Mouse (Mus musculus) spleen, adult 2 months (tissue): Measurements from ENCODE around the gene Vps35. TPM values are rescaled to one million over a fixed set of nuclear protein-coding genes. Genes with fewer than 3 reads are reported as not detected.

Source experiments
- DNase-seq, 2 experiments: peaks; one replicate each; pipeline versions ENCODE4 v3.0.0 to v3.0.0-alpha.2; 2012 to 2021; ENCODE audit warnings: low spot score in 2 of 2, low read depth in 1 of 2
- H3K27ac ChIP-seq: fragments of 200-500 bp; 2 replicates; pipeline ENCODE4 v1.5.1; 2012; ENCODE audit warnings: low read length, inconsistent platforms; ENCODE audit not compliant: insufficient read depth
- H3K27me3 ChIP-seq: fragments of 200-500 bp; 2 replicates; pipeline ENCODE4 v1.6.1; 2012; ENCODE audit warnings: mild to moderate bottlenecking, moderate library complexity, low read length, inconsistent platforms; ENCODE audit not compliant: control insufficient read depth, insufficient read depth
- H3K36me3 ChIP-seq: fragments of 200-500 bp; 2 replicates; pipeline ENCODE4 v1.6.1; 2012; ENCODE audit warnings: mild to moderate bottlenecking, low read length, inconsistent platforms; ENCODE audit not compliant: control insufficient read depth, insufficient read depth
- H3K4me1 ChIP-seq: fragments of 200-500 bp; 2 replicates; pipeline ENCODE4 v1.6.1; 2011; ENCODE audit warnings: inconsistent platforms; ENCODE audit not compliant: control insufficient read depth, insufficient read depth, insufficient read length
- H3K4me3 ChIP-seq: fragments of 200-500 bp; 2 replicates; pipeline ENCODE4 v1.5.1; 2011; ENCODE audit warnings: mild to moderate bottlenecking, inconsistent platforms; ENCODE audit not compliant: insufficient read depth, insufficient read length; ENCODE audit errors: extremely low read depth
- CTCF ChIP-seq: fragments of 200-500 bp; IDR thresholded peaks from 2 replicates; pipeline ENCODE4 v1.5.1; 2011; ENCODE audit warnings: mild to moderate bottlenecking, inconsistent platforms; ENCODE audit not compliant: insufficient read depth, insufficient read length, insufficient replicate concordance; ENCODE audit errors: extremely low read depth
- POLR2A ChIP-seq: fragments of 200-500 bp; IDR thresholded peaks from 2 replicates; pipeline ENCODE4 v1.6.1; 2011; ENCODE audit warnings: low read depth, low read length, inconsistent platforms
- WGBS: fragments of 180-500 bp; shearing (Covaris S2); methylation state at CpG from one replicate; pipeline ENCODE4 v1.1.7; 2018; 5-methylcytosine and 5-hydroxymethylcytosine counted together
- polyA plus RNA-seq: library from polyadenylated mRNA; depleted of rRNA; stranded (reverse); fragments of >200 nt; gene quantifications from 2 replicates; pipeline ENCODE4 v1.2.3, GENCODE M21; 2012; rRNA removed

Gene Vps35
- 4.9 and 5.9 TPM in 2 replicates for polyA plus RNA-seq

DNA sequence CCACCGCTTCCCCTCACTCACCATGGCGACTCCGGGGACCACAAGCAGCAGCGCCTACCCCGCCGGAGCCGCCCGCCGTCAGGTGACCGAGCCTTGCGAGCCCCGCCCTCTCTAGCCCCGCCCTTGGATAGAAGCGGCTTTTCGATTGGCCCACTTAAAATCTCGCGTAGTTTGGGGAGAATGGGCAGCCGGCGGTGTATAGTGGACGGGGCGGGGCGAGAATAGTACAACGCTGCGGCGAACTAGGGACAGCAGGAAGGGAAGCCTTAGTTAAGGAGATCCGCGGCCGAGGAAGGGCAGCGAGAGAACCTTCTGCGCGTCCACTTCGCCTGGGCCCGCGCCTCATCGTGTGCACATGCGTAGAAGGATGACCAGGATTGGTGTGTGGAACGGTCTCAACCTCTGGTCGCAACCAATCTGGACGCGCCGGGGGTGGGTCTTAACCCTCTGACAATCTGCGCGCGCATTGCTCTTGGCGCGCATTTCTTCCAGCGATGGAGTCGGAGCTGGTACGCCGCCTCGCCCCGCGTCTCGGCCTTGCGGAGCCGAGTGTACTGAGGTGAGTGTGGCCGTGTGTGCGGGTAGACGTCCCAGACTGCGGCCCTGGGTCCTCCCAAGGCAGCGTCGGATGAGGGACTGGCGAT lies at the start of gene Vps35, which contains the start of gene Orc6:
Gene Vps35 (minus strand): TSS at position 369 of the 644 bp plus-strand sequence.
Gene Orc6 (plus strand): TSS at position 199 of the 644 bp plus-strand sequence.
- Histone ChIP-seq H3K36me3 (peaks cover 7% of the 10 kb centered on the region), H3K4me1 (peaks cover 3% of the 10 kb centered on the region; the same call in 1 of the 2 replicates), H3K27ac (peak within 1 kb of the TSS; percentile 95), H3K4me3 (peak within 1 kb of the TSS; percentile 91), H3K27me3 (no peaks in the 10 kb centered on the region)
- 1% methylated on average over 62 of the region's 63 CpGs for WGBS
- TF ChIP-seq CTCF: no peak
- TF ChIP-seq POLR2A: peak; percentile 48
- DNase-seq: peak; percentile 94

DNA sequence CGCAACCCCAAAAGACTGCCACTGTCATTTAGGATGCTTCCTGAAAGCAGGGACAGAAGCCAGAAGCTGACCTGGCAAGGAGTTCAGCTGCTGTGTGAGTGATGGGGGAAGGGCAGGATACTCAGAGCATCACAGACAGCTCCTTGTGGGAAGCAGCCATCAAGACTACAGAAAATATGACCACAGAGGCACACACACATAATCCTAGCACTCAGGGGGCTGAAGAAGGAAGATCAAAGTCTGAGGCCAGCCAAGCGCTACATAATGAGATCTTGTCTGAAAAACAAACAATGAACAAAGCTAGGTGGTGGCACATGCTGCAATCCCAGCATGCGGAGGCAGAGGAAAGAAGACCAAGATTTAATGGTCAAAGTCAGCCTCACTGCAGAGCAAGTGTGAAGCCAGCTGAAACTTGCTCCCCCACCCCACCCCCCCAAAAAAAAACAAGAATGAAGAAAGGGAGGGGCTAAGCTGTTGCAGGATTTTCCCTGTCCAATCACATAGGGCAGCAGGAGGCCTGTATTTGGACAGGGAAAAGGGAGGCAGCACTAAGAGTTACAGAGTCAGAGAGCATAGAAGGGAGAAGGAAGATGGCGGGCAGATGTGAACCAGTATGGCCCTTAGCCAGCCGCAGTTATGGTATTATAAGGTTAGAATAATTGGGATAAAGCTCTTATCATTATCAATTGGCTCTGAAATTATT lies 40.4 kb upstream of the Vps35 start:
- 96% methylated on average over 5 of the region's 5 CpGs for WGBS
- Histone ChIP-seq H3K4me3 (no peak overlapping the region), H3K4me1 (no peaks in the 10 kb centered on the region), H3K36me3 (no peaks in the 10 kb centered on the region), H3K27ac (no peak overlapping the region), H3K27me3 (no peaks in the 10 kb centered on the region)
- DNase-seq: no peak
- TF ChIP-seq CTCF: no peak
- no peak for TF ChIP-seq POLR2A

DNA sequence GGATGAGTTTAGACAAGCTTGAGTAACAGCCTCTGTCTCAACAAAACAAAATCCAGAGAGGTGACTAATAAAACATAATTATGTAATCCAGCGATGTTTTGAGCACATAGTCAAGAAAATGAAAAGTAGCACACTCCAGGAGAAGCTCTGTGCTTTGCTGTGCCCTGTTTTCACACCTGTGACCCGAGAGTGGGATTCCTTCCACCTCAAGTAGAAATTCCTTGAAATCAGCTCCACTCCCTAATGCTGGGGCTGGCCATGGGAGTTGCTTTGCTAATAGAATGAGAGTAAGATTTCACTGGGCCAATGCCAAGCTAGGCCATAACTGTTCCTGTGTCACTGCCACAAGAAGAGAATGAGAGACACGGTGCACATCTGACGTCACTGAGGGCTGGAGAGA lies 38.1 kb upstream of the Vps35 start:
- WGBS: 87% methylated on average over 4 of the region's 4 CpGs
- Histone ChIP-seq H3K4me1 (no peaks in the 10 kb centered on the region), H3K36me3 (no peaks in the 10 kb centered on the region), H3K27me3 (no peaks in the 10 kb centered on the region), H3K4me3 (no peak overlapping the region), H3K27ac (no peak overlapping the region)
- TF ChIP-seq CTCF (no peak), POLR2A (no peak)
- no peak for DNase-seq

DNA sequence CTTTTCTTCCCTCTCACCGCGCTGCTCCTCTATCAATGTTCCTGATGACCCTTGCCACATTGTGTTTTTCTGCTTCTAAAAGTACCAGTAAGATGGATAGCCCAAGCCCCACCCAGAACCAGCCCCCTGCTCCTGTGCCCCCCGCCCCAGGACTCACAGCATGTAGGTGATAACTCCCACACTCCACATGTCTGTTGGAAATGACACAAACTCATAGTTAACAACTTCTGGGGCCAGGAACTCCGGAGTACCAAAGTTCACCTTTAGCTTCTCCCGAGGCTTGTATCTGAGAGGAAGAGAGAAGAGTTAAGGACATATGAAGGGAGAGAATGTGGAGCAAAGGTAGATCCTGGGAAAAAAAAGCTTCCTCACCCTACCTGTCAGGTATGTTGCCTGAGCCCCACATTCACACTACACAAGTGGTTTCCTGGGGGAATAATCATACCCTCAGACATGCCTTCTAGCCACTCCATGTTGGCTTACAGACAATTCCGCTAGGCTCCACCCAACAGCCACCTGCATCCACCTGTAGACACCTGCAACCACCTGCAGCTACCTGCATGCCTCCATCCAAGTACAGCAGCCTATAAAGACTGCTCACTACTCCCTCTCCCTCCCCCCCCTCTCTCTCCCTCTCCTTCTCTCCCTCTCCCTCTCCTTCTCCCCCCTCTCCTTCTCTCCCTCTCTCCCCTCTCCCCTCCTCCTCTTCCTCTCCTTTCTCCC lies 36.8 kb upstream of the Vps35 start:
- DNase-seq: no peak
- TF ChIP-seq CTCF (no peak), POLR2A (no peak)
- H3K27ac ChIP-seq: no peak overlapping the region
- no peak overlapping the region for H3K4me3 ChIP-seq
- H3K4me1 ChIP-seq: no peaks in the 10 kb centered on the region
- no peaks in the 10 kb centered on the region for H3K27me3 ChIP-seq
- WGBS: 91% methylated on average over 6 of the region's 6 CpGs
- no peaks in the 10 kb centered on the region for H3K36me3 ChIP-seq

DNA sequence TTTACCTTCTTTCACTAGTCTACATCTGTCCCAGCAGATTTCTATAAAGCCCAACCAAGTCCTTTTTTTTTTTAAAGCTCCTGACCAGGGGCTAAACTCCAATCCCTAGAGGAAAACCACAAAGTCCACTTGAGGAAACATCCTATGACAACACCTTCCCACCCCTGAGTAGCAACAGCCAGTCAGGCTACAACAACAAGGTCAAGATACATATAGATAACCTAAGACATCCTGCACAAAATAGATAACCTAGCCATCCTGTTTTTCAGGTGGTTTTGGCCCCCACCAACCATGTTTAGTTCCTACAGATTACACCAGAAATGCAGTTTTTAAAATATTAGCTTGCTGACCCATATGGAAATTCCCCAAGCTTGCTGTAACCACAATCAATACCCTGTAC lies 35.5 kb upstream of the Vps35 start:
- Histone ChIP-seq H3K27me3 (no peaks in the 10 kb centered on the region), H3K4me1 (no peaks in the 10 kb centered on the region), H3K27ac (no peak overlapping the region), H3K4me3 (no peak overlapping the region), H3K36me3 (no peaks in the 10 kb centered on the region)
- DNase-seq: no peak
- TF ChIP-seq CTCF (no peak), POLR2A (no peak)

DNA sequence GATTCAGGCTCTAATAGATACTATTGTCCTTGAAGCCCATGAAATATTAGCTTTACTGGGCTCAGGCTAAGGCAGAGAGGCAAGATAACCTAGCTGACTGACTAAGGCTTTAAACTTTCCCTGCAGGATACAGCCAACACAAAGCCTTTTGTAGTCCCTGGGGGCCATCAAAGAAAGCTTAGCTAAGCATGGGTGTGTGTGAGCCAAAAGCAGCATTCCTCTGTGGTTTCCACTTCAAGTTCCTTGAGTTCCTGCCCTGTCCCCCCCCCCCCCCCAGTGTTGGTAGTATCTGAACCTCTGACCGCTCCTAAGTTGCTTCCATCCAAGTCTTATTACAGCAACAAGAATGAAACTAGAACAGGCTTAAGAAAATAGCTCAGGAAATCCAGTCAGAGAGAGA lies 29.9 kb upstream of the Vps35 start:
- Histone ChIP-seq H3K27me3 (no peaks in the 10 kb centered on the region), H3K4me3 (no peak overlapping the region), H3K36me3 (no peaks in the 10 kb centered on the region), H3K27ac (no peak overlapping the region), H3K4me1 (no peaks in the 10 kb centered on the region)
- no peak for DNase-seq
- TF ChIP-seq POLR2A (no peak), CTCF (no peak)
- WGBS: 84% methylated on average over 1 of the region's 1 CpGs

DNA sequence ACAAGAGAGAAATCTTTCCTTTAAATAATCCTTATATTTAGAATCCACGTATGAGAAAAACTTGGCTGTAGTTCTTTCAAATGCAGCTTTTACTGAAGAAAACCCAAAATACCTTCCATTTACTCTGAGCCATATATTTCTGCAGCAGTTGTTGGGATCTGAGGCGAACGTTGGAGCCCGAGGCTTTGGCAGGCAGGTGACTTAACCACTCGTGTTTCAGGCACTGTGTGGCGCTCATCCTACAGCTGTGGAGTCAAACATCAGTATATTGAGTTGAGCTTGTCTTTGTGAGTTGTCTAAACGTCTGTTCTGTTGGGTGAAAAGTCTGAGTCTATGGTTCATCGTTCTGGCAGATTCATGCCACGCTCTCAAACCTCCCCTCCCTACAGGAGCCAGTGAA lies 27.4 kb upstream of the Vps35 start:
- H3K36me3 ChIP-seq: no peaks in the 10 kb centered on the region
- no peak overlapping the region for H3K4me3 ChIP-seq
- no peak overlapping the region for H3K27ac ChIP-seq
- TF ChIP-seq POLR2A (no peak), CTCF (no peak)
- H3K27me3 ChIP-seq: no peaks in the 10 kb centered on the region
- DNase-seq: no peak
- H3K4me1 ChIP-seq: no peaks in the 10 kb centered on the region
- 85% methylated on average over 9 of the region's 9 CpGs for WGBS
